ENCODE assay signal across 9 mouse cellular contexts in the genomic region with DNA sequence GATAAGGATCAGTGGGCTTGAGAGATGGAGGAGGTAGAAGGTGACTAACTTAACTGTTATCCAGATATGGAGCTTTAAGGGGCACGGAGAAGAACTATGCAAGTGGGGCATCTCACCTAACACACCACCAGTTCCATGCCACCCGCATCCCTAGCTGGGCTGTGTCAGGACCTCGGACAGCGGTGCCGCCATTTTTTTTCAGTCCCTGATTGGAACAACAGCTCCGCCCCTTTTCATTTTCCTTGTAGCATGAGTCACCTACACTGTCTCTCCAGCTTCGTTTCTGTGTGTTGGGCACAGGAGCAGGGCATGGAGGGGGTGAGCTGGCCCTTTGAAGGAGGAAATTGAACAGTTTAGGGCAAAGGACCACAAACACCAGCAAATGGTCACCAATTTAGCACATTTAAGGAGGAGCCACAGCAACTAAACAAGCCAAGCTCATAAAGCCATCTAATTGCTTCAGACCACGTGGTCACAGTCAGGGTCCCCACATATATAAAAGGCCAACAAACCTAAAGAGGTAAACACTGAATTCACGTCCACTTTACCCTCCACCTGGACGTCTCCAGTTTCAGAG. TPM values are rescaled to one million over a fixed set of nuclear protein-coding genes. Genes with fewer than 3 reads are reported as not detected.
DNase-seq lines count a peak whose midpoint lies in the region; ATAC-seq and TF ChIP-seq lines count a peak whose summit lies in the region.
"Had no signal": no experiment of that assay in that cellular context is flagged by ENCODE, and none has a peak within 500 bp of the region (broad histone marks: within the 10 kb centered on the region; RNA-seq: fewer than 3 reads in every experiment).

A gene (plus strand): TSS at position 527 of the 577 bp plus-strand sequence.

- no peak for TF ChIP-seq EP300 in liver, postnatal 0 days (IDR thresholded peaks at IDR 0.05; ENCODE audit: low read depth)

- no peaks in the 10 kb centered on the region for H3K9me3 ChIP-seq in lung, embryonic 14.5 days (ENCODE audit: low read depth, low read length)
- no peaks in the 10 kb centered on the region for H3K9me3 ChIP-seq in liver, postnatal 0 days (ENCODE audit: low read length)

- H3K27ac ChIP-seq in lung, embryonic 14.5 days (ENCODE audit: low read depth), result no peak within 1 kb of the TSS
- H3K27ac ChIP-seq in liver, postnatal 0 days (ENCODE audit: low read depth), result no peak within 1 kb of the TSS

- 19% methylated on average over 10 of the region's 10 CpGs for WGBS in lung, embryonic 14.5 days
- WGBS in liver, postnatal 0 days (ENCODE audit: insufficient replicate concordance), result 20% methylated on average over 10 of the region's 10 CpGs

- no peaks in the 10 kb centered on the region for H3K36me3 ChIP-seq in lung, embryonic 14.5 days (ENCODE audit: insufficient read depth)
- no peaks in the 10 kb centered on the region for H3K36me3 ChIP-seq in liver, postnatal 0 days (replicated peaks; ENCODE audit: insufficient read depth, low read length)

- TF ChIP-seq CTCF in lung, embryonic 14.5 days (IDR thresholded peaks at IDR 0.05; ENCODE audit: low read depth), result no peak
- no peak for TF ChIP-seq CTCF in liver, postnatal 0 days (IDR thresholded peaks at IDR 0.05; ENCODE audit: low read depth)

- no peaks in the 10 kb centered on the region for H3K4me1 ChIP-seq in lung, embryonic 14.5 days (ENCODE audit: insufficient read depth)
- no peaks in the 10 kb centered on the region for H3K4me1 ChIP-seq in liver, postnatal 0 days (ENCODE audit: insufficient read depth)

- ATAC-seq in lung, embryonic 14.5 days (ENCODE audit: insufficient read depth), result no peak
- ATAC-seq in liver, postnatal 0 days, result no peak

- H3K27me3 ChIP-seq in lung, embryonic 14.5 days (ENCODE audit: insufficient read depth, low read length), result no peaks in the 10 kb centered on the region
- H3K27me3 ChIP-seq in liver, postnatal 0 days (ENCODE audit: insufficient read depth, low read length), result no peaks in the 10 kb centered on the region

- H3K4me2 ChIP-seq in lung, embryonic 14.5 days, result no peak within 1 kb of the TSS
- H3K4me2 ChIP-seq in liver, postnatal 0 days (ENCODE audit: low read depth, low read length), result no peak within 1 kb of the TSS

- intact Hi-C loops in left cerebral cortex, postnatal 25 days (cut with DNase I), result no loop called here

- no peak within 1 kb of the TSS for H3K4me3 ChIP-seq in lung, embryonic 14.5 days (ENCODE audit: low read depth, low read length)
- no peak within 1 kb of the TSS for H3K4me3 ChIP-seq in liver, postnatal 0 days (ENCODE audit: low read depth, low read length)

- peak; percentile 84 for DNase-seq in lung, embryonic 14.5 days
- no peak for DNase-seq in lung, adult 18-20 months
- peak; percentile 83 for DNase-seq in Muller cell, postnatal 12 days (ENCODE audit: inconsistent ontology term)
- peak; percentile 58 for DNase-seq in c-Kit-positive CD71-negative TER-119-negative erythroid progenitor cells, embryonic 14.5 days (ENCODE audit: low read depth)
- DNase-seq in liver, postnatal 0 days, result peak; percentile 51
- no peak for DNase-seq in left cerebral cortex, postnatal 25 days (ENCODE audit: low spot score in 2 of 2)
- DNase-seq in thymus, postnatal 36 days, result no peak
- no peak for DNase-seq in layer of hippocampus, postnatal 36 days

- H3K9ac ChIP-seq in lung, embryonic 14.5 days, result no peak within 1 kb of the TSS
- no peak within 1 kb of the TSS for H3K9ac ChIP-seq in liver, postnatal 0 days (replicated peaks)

RNA-seq across cellular contexts. Expression of the gene that starts here (rescaled TPM):
- not detected in 2 replicates for polyA plus RNA-seq in lung, embryonic 14.5 days (2014; fragmentation: Nextera tagmentation; extraction: Ambion mirVana)
- polyA plus RNA-seq in liver, postnatal 0 days (2015; fragmentation: Nextera tagmentation; extraction: Ambion mirVana), result not detected in 2 replicates
- total RNA-seq in left cerebral cortex, postnatal 25 days (2021), result not detected
- not detected for total RNA-seq in layer of hippocampus, postnatal 36 days (2021)
- polyA plus RNA-seq: stomach, embryonic 16.5 days had no signal

Comparison
In these comparisons a context has a peak if more than half of its experiments do, and no peak if none do; other contexts are left out.
1. Peak in DNase-seq in lung, embryonic 14.5 days; RNA of the gene not detected or under 1 TPM.
2. Peak in DNase-seq in liver, postnatal 0 days; RNA of the gene not detected or under 1 TPM.
3. DNase-seq: peak in Muller cell, postnatal 12 days (single experiment) and c-Kit-positive CD71-negative TER-119-negative erythroid progenitor cells, embryonic 14.5 days (single experiment); none in lung, adult 18-20 months (0 of 2), left cerebral cortex, postnatal 25 days (0 of 2), thymus, postnatal 36 days (0 of 2) and layer of hippocampus, postnatal 36 days (0 of 2).